Comparison of ENCODE assay signal across 18 mouse cellular contexts in genomic region chr1:93577861-93578260, GRCm38 (mm10).
DNase-seq lines count a peak whose midpoint lies in the region; ATAC-seq and TF ChIP-seq lines count a peak whose summit lies in the region.
"Had no signal": no experiment of that assay in that cellular context is flagged by ENCODE, and none has a peak within 500 bp of the region (broad histone marks: within the 10 kb centered on the region; RNA-seq: fewer than 3 reads in every experiment).

No protein-coding gene starts in this region.

- WGBS in forebrain, embryonic 16.5 days = 86% methylated on average over 4 of the region's 4 CpGs

- no peaks in the 10 kb centered on the region for H3K9me3 ChIP-seq in forebrain, embryonic 16.5 days (ENCODE audit: control insufficient read depth, low read length)
- H3K9me3 ChIP-seq: limb, embryonic 15.5 days had no signal

- no peaks in the 10 kb centered on the region for H3K27me3 ChIP-seq in forebrain, embryonic 16.5 days (replicated peaks; ENCODE audit: control insufficient read depth, insufficient read depth, low read length)
- H3K27me3 ChIP-seq: limb, embryonic 15.5 days had no signal

- no peak for ATAC-seq in forebrain, embryonic 16.5 days
- ATAC-seq: forebrain, embryonic 14.5 days had no signal

- no peak for TF ChIP-seq CTCF in layer of hippocampus, adult 2 months (conservative IDR thresholded peaks at IDR 0.05)
- no peak for TF ChIP-seq CTCF in left cerebral cortex, adult 2 months (IDR thresholded peaks at IDR 0.05)

- H3K4me3 ChIP-seq in layer of hippocampus, adult 2 months = no peak overlapping the region
- H3K4me3 ChIP-seq in left cerebral cortex, adult 2 months = no peak overlapping the region
- no peak overlapping the region for H3K4me3 ChIP-seq in forebrain, embryonic 16.5 days (replicated peaks; ENCODE audit: low read length)
- H3K4me3 ChIP-seq: erythroblast, embryonic 14.5 days; limb, embryonic 15.5 days had no signal

- H3K9ac ChIP-seq in forebrain, embryonic 16.5 days (replicated peaks; ENCODE audit: low read depth, low read length) = no peak overlapping the region
- H3K9ac ChIP-seq: limb, embryonic 15.5 days had no signal

- peak overlapping the region; percentile 46; the same call in 1 of the 2 replicates for H3K27ac ChIP-seq in layer of hippocampus, adult 2 months
- H3K27ac ChIP-seq in left cerebral cortex, adult 2 months = peak overlapping the region; percentile 52
- no peak overlapping the region for H3K27ac ChIP-seq in forebrain, embryonic 16.5 days (ENCODE audit: low read length)
- H3K27ac ChIP-seq: limb, embryonic 15.5 days had no signal

- peak; percentile 57 to 60 for DNase-seq in frontal cortex, adult 2 months (ENCODE audit: extremely low spot score in 1 of 2, low spot score in 1 of 2)
- no peak for DNase-seq in frontal cortex, postnatal 10 days (ENCODE audit: low spot score in 2 of 2)
- DNase-seq in layer of hippocampus, adult 2 months (ENCODE audit: low spot score in 2 of 2) = peak; percentile 48 to 72
- DNase-seq in left cerebral cortex, adult 2 months (ENCODE audit: extremely low spot score in 1 of 2, low spot score in 2 of 2) = peak in 1 of 2 experiments; percentile 26
- peak; percentile 39 to 46 for DNase-seq in right cerebral cortex, postnatal 36 days (ENCODE audit: low spot score in 2 of 2)
- no peak for DNase-seq in thymus, postnatal 14 days
- DNase-seq in lung, postnatal 14 days = no peak
- DNase-seq: adrenal gland, adult 8-10 months; cerebellum, adult 11 months; cerebellum, postnatal 25 days; gastrocnemius, postnatal 10 days; heart, adult 18-20 months; kidney, adult 2 months; kidney, postnatal 36 days had no signal

- intact Hi-C loops in left cerebral cortex, adult 2 months (cut with DNase I) = no loop called here

- H3K4me1 ChIP-seq in forebrain, embryonic 16.5 days (replicated peaks; ENCODE audit: control insufficient read depth, insufficient read depth, low read length) = no peaks in the 10 kb centered on the region
- H3K4me1 ChIP-seq: limb, embryonic 15.5 days had no signal

- no peaks in the 10 kb centered on the region for H3K36me3 ChIP-seq in forebrain, embryonic 16.5 days (ENCODE audit: control insufficient read depth, insufficient read depth)

- H3K4me2 ChIP-seq in forebrain, embryonic 16.5 days (ENCODE audit: low read length) = no peak overlapping the region
- H3K4me2 ChIP-seq: limb, embryonic 15.5 days had no signal

Comparison
In these comparisons a context has a peak if more than half of its experiments do, and no peak if none do; other contexts are left out.
1. DNase-seq: peak in frontal cortex, adult 2 months (2 of 2), layer of hippocampus, adult 2 months (2 of 2) and right cerebral cortex, postnatal 36 days (2 of 2); none in frontal cortex, postnatal 10 days (0 of 2), thymus, postnatal 14 days (single experiment) and lung, postnatal 14 days (single experiment).